Mouse (Mus musculus) liver, embryonic 14.5 days (tissue): ENCODE data around the gene Prkag1. TPM values are rescaled to one million over a fixed set of nuclear protein-coding genes. Genes with fewer than 3 reads are reported as not detected.
"Not testable (repeated sequence)": the region's sequence is repeated elsewhere in the genome, so short reads cannot be mapped to it uniquely, and the experiment has no call there.

Source experiments
- ATAC-seq: fragments of 200-750 bp; cut with Nextera tagmentation; 2 replicates; pipeline ENCODE4 v1.8.0; 2017; ENCODE audit warnings: moderate number of reproducible peaks, mild to moderate bottlenecking, moderate library complexity; ENCODE audit not compliant: insufficient read depth
- DNase-seq, 3 experiments: peaks; one replicate each; pipeline ENCODE4 v3.0.0-alpha.2; 2012 to 2013; ENCODE audit warnings: low read depth in 3 of 3, low spot score in 3 of 3
- H3K27ac ChIP-seq: fragments of 300-500 bp; sonication (generic); 2 replicates; pipeline ENCODE4 v1.5.1; 2014; ENCODE audit warnings: moderate library complexity, mild to moderate bottlenecking, control low read depth, inconsistent platforms
- H3K27me3 ChIP-seq: fragments of 300-500 bp; sonication (generic); 2 replicates; pipeline ENCODE4 v1.6.1; 2014; ENCODE audit warnings: mild to moderate bottlenecking, low read length, moderate library complexity; ENCODE audit not compliant: control insufficient read depth, insufficient read depth
- H3K36me3 ChIP-seq: fragments of 300-500 bp; sonication (generic); replicated peaks from 2 replicates; pipeline ENCODE4 v1.6.1; 2014; ENCODE audit warnings: low read depth; ENCODE audit not compliant: control insufficient read depth, insufficient read depth
- H3K4me1 ChIP-seq, 2 experiments: fragments of 200-500 bp in 1 of 2; fragments of 300-500 bp in 1 of 2; sonication (generic) in 1 of 2; replicated peaks; 2 replicates each; pipeline ENCODE4 v1.6.1; 2012 to 2014; ENCODE audit warnings: antibody characterized with exemption in 1 of 2, inconsistent platforms in 1 of 2, low read length in 1 of 2; ENCODE audit not compliant: control insufficient read depth in 2 of 2, insufficient read depth in 2 of 2
- H3K4me2 ChIP-seq: fragments of 300-500 bp; sonication (generic); 2 replicates; pipeline ENCODE4 v1.6.1; 2014; ENCODE audit warnings: low read depth, mild to moderate bottlenecking, control low read depth, moderate library complexity
- H3K4me3 ChIP-seq, 2 experiments: fragments of 200-500 bp in 1 of 2; fragments of 300-500 bp in 1 of 2; sonication (generic) in 1 of 2; 2 replicates each; pipeline ENCODE4 v1.5.1; 2012 to 2014; ENCODE audit warnings: low read depth in 2 of 2, low read length in 2 of 2, mild to moderate bottlenecking in 2 of 2, control low read depth in 1 of 2, inconsistent platforms in 1 of 2, moderate library complexity in 1 of 2; ENCODE audit not compliant: insufficient read depth in 1 of 2
- H3K9ac ChIP-seq: fragments of 300-500 bp; sonication (generic); replicated peaks from 2 replicates; pipeline ENCODE4 v1.6.1; 2014; ENCODE audit warnings: mild to moderate bottlenecking, control low read depth, moderate library complexity
- H3K9me3 ChIP-seq: fragments of 300-500 bp; sonication (generic); 2 replicates; pipeline ENCODE4 v1.6.1; 2016; ENCODE audit warnings: low read length, mixed read lengths; ENCODE audit not compliant: control insufficient read depth
- CTCF ChIP-seq: IDR thresholded peaks from 2 replicates; pipeline ENCODE4 v1.5.1; 2016; ENCODE audit warnings: antibody characterized with exemption, low read depth, control low read depth
- EP300 ChIP-seq: IDR thresholded peaks from 2 replicates; pipeline ENCODE4 v1.6.1; 2016; ENCODE audit warnings: antibody characterized with exemption, low read depth
- WGBS: fragments of 180-500 bp; shearing (Covaris S2); extraction: QIAGEN DNeasy Blood & Tissue Kit; methylation state at CpG from one replicate; pipeline ENCODE4 v1.1.7; 2014; ENCODE audit not compliant: insufficient replicate concordance; 5-methylcytosine and 5-hydroxymethylcytosine counted together
- polyA plus RNA-seq, 2 experiments: library from polyadenylated mRNA; depleted of rRNA in 1 of 2; stranded (reverse) in 1 of 2; unstranded in 1 of 2; fragments of >200 nt; fragmentation: Nextera tagmentation in 1 of 2; extraction: Ambion mirVana in 1 of 2; gene quantifications; 2 replicates each; pipeline versions ENCODE4 v1.2.1 to v1.2.3; 2012 to 2014

Prkag1 gene
- polyA plus RNA-seq, 2 experiments: 77.4 to 78.3 TPM

GRCm38 (mm10) chr15:98821403-98821802 is 9.9 kb downstream of the Prkag1 start:
- Histone ChIP-seq H3K4me3 (no peak overlapping the region), H3K4me2 (no peak overlapping the region), H3K36me3 (peaks cover 57% of the 10 kb centered on the region), H3K4me1 (peaks cover 1 to 9% of the 10 kb centered on the region in 2 experiments), H3K9me3 (no peaks in the 10 kb centered on the region), H3K27ac (no peak overlapping the region), H3K27me3 (no peaks in the 10 kb centered on the region), H3K9ac (no peak overlapping the region)
- DNase-seq: no peak
- TF ChIP-seq EP300 (no peak), CTCF (peak; percentile 86)
- ATAC-seq: peak; percentile 44; the same call in 1 of the 2 replicates
- WGBS: 63% methylated on average over 10 of the region's 10 CpGs

DNA sequence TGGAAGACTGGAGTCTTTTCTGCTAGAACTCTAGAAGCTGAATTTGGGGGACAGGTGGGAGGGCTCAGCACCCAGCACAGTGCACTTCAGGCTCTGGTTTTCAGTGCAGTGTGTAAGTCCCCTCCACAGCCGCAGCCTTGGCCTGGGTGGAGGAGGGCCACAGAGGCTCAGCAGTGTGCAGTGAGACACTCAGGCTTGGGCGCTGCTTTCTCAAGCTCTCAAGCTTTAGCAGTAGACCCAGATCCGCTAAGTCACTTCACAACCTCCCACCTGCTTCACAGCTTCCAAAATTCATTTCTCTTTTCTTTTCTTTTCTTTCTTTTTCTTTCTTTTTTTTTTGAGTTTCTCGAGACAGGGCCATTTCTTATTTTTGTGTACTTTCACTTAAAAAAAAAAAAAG is 10.4 kb downstream of the Prkag1 start:
- no peak for TF ChIP-seq EP300
- TF ChIP-seq CTCF: no peak
- Histone ChIP-seq H3K9me3 (no peaks in the 10 kb centered on the region), H3K4me3 (no peak overlapping the region), H3K36me3 (peaks cover 61% of the 10 kb centered on the region), H3K27me3 (no peaks in the 10 kb centered on the region), H3K9ac (no peak overlapping the region), H3K4me1 (peaks cover 0 to 5% of the 10 kb centered on the region in 2 experiments; a peak in 2 of 4 replicates), H3K4me2 (no peak overlapping the region), H3K27ac (no peak overlapping the region)
- ATAC-seq (no peak), DNase-seq (no peak)
- 87% methylated on average over 4 of the region's 4 CpGs for WGBS

- no peak overlapping the region for H3K27ac ChIP-seq
- no peak overlapping the region for H3K4me3 ChIP-seq
- DNase-seq: no peak
- TF ChIP-seq CTCF (0 out of 2 replicates have a peak, but pooled peaks have one; percentile 5), EP300 (no peak)
- H3K9ac ChIP-seq: no peak overlapping the region
- ATAC-seq: no peak
- H3K27me3 ChIP-seq: no peaks in the 10 kb centered on the region
- H3K4me1 ChIP-seq: no peaks in the 10 kb centered on the region
- peaks cover 61% of the 10 kb centered on the region for H3K36me3 ChIP-seq
- 91% methylated on average over 7 of the region's 7 CpGs for WGBS
- H3K9me3 ChIP-seq: no peaks in the 10 kb centered on the region
- no peak overlapping the region for H3K4me2 ChIP-seq
These were observed 13.2 kb downstream of the Prkag1 start for GRCm38 (mm10) chr15:98818171-98818570.

- 75% methylated on average over 20 of the region's 20 CpGs for whole genome bisulfite sequencing
- Histone ChIP-seq H3K4me3 (no peak overlapping the region), H3K27ac (no peak overlapping the region), H3K9me3 (no peaks in the 10 kb centered on the region), H3K27me3 (peaks cover 22% of the 10 kb centered on the region), H3K36me3 (peaks cover 49% of the 10 kb centered on the region), H3K4me2 (no peak overlapping the region), H3K9ac (no peak overlapping the region), H3K4me1 (no peaks in the 10 kb centered on the region)
- DNase-seq (no peak), ATAC-seq (no peak; the same call in 1 of the 2 replicates)
- TF ChIP-seq CTCF: no peak
- no peak for TF ChIP-seq EP300
These were observed 18.4 kb downstream of the Prkag1 start for GRCm38 (mm10) chr15:98812741-98813424.

GRCm38 (mm10) chr15:98810212-98810611 is 21.1 kb downstream of the Prkag1 start:
- H3K4me1 ChIP-seq, DNase-seq, H3K9me3 ChIP-seq, H3K9ac ChIP-seq, H3K27ac ChIP-seq, H3K4me2 ChIP-seq, H3K4me3 ChIP-seq, ATAC-seq: not testable (repeated sequence)
- Histone ChIP-seq H3K36me3 (peaks cover 34% of the 10 kb centered on the region), H3K27me3 (peaks cover 49% of the 10 kb centered on the region)
- WGBS: 65% methylated on average over 6 of the region's 6 CpGs
- peak; percentile 29; the same call in 1 of the 2 replicates for TF ChIP-seq CTCF
